Mouse (Mus musculus) layer of hippocampus, postnatal 36 days (tissue): ENCODE data around the gene Vsig10. TPM values are rescaled to one million over a fixed set of nuclear protein-coding genes. Genes with fewer than 3 reads are reported as not detected.
"Not testable (repeated sequence)": the region's sequence is repeated elsewhere in the genome, so short reads cannot be mapped to it uniquely, and the experiment has no call there.

ENCODE experiments used
- DNase-seq, 2 experiments: peaks; one replicate each; pipeline ENCODE4 v3.0.0; 2022
- total RNA-seq, 2 experiments: library from RNA; stranded (reverse); gene quantifications; 2 replicates each; pipeline ENCODE4 v1.2.3; 2021

Vsig10 gene
- total RNA-seq, 2 experiments from 2014 or later = 1.9 to 2.6 TPM

DNA sequence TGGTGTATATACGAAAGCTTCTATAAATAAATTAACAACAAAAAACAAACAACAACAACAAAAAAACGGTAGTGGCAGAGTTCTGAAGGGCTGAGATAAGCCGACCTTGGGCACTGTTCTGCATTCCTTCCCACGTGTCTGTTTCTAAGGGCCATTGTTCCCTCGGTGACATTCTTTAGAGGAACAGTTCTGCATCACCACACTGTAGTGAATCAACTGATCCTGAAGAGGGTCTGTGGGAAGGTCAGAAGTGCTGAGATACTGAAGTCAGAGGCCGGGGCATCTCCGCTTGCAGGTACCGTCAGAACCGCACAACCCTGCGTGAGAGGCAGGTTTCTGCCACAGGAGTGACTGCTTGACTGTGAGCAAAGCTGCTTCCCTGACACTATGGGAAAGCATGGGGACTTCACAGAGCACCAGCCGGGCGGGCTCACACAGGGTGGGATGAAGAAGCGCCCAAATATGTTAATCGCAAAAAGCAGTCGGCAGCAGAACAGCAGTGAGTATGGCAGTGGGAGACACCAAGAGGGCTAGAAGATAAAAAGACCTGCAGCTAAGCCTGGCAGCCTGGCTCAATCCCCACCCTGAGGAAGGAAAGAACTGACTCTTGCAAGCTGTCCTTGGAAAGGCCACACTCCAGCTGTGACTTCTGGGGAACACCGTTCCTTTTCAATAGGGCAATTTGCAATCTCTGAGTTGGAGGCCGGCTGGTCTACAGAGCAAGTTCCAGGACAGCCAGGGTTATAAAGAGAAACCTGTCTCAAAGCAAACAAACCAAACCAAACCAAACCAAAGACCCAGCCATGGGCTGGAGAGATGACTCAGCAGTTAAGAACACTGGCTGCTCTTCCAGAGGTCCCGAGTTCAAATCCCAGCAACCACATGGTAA lies 14.9 kb upstream of the Vsig10 start:
- no peak for DNase-seq

DNA sequence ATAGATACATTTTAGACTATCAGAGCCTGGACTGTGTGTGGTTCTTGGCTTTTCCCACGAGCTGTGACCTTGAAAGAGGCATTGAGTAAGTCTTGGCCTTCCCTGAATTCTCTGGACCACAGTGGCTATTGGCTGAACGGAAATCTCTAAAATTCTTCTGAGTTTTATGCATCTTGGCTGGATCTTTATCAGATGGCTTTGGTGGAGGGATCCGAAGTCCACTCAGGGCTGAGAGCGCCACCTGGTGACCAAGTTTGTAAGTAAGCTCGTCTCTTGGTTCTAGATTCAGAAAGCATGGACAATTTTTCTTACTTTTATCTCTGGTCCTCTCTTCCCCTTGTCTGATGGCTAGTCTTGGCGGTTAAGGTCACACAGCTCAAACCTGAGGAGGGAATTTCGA lies 13.9 kb upstream of the Vsig10 start:
- peak; percentile 50 to 54 for DNase-seq

DNA sequence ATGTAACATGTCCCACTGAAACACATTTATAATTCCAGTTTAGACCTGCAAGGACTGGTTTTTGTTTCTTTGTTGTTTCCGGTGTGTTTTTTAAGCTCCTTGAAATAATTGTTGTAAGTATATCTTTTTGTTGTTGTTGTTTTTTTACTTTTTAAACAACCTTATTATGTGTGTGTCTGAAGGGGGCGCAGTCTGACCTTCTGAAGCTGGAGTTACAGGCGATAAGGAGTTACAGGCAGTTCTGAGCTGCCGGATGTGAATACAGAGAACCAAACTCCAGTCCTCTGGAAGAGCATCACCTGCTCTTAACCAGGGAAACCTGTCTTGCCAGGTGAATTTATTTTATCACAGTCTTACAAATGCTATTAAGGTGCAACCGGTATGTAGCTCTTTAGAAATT lies 13.1 kb upstream of the Vsig10 start:
- no peak for DNase-seq

DNA sequence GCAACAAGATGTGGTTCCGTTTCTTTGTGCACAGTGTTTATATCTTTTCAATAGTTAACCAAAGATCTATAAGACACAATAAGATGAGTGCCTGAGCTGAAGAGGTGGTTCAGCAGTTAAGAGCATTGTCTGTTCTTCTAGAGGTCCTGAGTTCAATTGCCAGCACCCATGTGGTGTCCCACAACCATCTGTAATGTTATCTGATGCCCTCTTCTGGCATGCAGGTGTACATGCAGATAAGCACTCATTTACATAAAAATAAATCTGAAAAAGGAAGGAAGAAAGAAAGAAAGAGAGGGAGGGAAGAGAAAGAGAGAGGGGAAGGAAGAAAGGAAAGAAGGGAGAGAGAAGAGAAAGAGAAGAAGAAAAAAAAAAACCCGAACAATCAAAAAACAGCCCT lies 12.1 kb upstream of the Vsig10 start:
- no peak for DNase-seq

DNA sequence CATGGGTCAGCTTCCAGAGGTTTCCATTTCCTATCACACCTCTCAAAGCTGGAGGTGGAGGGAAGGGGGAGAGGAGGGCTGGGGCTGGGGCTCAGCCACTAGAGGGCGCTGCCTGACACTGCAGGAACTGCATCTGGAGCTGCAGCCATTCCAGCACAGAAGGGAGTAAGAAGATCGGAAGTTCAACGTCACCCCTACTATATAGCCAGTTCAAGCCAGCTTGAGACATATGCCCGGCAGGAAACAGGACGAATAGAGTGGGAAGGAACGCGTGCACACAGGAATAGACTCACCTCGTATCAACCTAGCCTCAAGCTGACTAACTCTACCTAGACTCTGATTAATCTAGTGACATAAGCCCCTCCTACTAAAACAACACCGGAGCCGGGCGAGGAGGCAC lies 11.2 kb upstream of the Vsig10 start:
- peak; percentile 35 to 41 for DNase-seq

DNA sequence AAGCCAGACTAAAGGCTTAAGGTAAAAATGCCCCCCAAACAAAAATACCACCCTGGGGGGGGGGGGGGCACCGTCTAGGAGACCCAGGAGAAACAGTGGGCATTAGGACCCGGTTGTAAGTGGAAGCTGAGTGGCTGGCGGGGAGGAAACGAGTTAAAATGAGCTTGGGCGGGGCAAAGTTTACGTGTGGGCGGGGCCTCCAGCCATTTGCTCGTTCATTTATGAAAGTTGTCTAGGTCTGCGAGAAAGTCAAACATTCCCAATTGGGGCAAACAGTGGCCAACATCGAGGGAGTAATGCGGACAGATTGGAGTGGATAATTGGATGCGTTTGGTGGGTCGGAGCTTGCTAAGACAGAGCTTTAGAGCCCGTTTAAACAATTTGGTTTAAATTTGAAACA lies 5.5 kb upstream of the Vsig10 start:
- DNase-seq = no peak

DNA sequence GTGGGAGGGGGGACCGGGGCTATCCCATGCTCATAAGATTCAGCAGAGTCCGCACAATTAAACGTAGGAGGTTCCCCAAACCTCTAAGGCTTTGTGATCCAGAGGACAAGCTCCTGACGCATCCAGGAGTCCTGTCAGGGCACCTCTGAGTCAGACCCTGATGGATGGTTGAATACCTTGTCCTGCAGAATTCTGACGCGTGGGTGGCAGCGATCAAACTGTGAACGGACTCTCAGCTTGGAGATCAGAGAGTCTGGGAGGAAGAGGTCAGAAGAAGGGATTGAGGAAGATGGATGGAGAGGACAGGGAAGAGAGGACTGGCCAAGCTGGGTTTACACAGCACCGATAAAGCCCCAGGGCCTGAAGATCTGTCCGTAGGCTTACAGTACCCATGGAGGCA lies 5.0 kb upstream of the Vsig10 start:
- DNase-seq = no peak

DNA sequence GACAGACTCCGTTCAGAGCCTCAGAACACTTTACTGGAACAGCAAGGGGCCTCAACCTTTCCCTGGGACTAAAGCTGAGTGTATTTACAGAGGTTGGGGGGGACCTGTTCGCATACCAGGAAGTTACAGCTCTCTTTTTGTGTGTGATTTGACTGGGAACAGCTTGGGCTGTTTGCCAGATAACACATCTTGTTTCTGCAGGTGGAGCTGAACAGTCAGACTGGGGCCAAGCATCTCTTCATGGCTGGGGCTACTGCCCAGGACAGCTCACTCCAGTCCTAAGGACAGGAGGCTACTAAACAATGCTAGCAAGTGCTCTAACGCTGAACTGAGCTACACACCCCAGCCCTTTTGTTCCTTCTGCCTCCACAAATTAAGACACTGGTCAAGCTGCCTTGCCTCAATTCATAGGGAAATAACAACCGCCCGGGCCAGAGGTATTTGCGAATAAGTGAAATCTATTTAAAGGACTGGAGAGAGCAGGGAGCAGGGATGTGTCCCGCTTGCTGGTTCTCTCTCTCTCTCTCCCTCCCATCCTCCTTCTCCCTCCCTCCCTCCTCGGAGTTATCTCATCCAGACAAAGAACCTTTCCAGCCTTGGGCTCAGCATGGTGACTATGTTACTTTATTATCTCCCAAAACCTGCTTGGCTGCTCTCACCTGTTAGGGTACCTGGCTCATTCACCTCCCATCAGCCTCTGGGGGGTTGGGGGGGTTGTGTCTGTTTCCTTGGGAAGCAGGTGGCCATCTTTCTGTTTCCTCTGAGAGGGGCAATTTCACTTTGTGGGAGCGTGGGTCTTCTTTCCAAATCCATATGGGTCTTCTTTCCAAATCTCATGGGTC lies 4.1 kb upstream of the Vsig10 start:
- no peak for DNase-seq

DNA sequence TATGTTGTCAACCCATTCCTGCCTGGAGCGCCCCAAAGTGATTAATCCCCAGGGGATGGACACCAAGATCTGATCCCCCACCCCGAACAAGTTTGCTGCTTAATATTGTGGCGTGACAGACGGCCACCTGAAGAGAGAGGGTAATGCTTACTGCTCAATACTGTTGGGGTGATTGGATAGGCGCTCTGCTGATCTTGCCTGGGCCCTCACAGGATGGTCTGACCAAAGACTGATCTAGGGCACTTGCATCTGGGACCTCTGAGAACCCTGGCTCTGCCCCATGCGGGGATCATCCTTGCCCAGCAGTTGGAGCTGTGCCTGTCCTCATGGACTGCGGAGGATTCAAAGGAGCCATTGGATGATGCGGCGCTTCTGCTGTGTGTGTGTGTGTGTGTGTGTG lies 4.9 kb downstream of the Vsig10 start:
- no peak for DNase-seq

DNA sequence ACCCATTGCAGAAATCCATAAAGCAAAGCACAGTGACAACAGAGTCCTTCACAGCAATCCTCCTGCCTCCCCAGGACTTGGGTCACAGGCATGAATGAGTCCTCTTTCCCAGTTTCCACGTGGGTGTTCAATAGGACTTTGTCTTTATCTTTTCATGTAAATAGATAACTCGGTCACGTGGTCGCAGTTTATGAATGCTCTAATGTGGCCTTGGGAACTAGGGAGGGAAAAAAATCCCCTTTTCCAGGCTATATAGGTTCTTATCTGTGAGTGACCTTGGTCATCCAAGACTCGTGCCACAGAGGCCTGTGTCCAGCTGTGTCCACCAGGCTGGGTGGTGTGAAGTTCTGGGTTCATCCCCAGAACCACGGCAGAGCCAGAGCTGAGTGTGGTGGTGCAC lies 7.5 kb downstream of the Vsig10 start:
- no peak for DNase-seq

DNA sequence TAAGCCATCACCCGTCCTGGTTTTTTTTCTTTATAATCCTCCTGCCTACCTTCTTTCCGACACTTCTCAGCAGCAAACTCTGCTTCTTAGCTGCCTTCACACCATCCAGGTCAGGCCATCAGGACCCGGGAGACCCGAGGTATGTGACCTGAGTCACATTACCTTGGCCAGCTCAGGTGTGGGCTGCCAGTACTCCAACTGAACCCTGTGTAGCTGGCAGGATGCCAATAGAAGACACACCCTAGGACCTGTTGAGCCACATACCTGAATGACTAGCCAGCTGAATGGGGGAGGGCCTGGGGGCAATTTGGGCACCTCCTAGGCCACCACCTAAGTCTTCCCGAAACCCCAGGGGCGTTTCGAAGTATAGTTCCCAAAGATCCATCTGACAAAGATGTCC lies 11.6 kb downstream of the Vsig10 start:
- no peak for DNase-seq

DNA sequence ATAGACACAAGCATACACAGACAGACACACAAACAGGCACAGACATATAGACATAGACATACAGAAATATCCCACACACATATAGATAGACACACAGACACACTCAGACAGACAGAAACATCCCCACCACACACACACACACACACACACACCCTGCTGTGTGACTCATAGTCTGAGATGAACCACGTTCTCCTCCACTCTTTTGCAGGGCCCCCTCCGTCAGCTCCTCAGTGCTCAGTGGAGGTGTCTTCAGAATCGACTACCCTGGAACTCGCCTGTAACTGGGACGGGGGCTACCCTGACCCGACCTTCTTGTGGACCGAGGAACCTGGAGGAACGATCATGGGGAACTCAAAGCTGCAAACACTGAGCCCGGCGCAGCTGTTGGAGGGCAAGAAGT lies 19.1 kb downstream of the Vsig10 start:
- DNase-seq = no peak

DNA sequence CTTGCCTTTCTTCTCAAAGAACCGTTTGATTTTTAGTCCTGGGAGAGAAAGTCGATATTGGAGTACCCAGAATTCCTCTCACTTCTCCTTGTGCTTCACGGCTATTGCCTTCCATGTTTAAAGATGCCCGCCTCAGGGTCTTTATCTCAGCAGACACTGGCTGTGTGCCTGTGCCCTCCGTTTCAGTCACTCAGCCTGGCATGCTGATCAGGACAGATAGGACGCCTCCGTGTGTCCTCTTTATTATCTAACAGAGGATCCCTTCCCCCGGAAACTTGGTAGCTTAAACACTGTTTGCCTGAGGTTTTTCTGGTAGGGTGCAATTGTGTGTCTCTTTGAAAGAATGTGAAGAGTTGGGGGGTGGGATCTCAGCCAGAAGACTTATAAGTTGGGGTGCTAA lies 19.6 kb downstream of the Vsig10 start:
- DNase-seq = no peak

DNA sequence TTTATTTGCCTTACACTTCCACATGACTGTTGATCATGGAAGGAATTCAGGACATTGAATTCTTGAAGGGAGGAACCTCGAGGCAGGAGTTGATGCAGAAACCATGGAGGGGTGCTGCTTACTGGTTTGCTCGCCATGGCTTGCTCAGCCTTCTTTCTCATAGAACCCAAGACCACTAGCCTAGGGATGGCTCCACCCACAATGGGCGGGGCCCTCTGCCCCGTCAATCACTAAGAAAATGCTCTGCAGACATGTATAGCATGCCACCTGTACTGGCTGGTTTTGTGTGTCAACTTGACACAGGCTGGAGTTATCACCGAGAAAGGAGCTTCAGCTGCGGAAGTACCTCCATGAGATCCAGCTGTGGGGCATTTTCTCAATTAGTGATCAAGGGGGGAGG lies 21.2 kb downstream of the Vsig10 start:
- no peak for DNase-seq

DNA sequence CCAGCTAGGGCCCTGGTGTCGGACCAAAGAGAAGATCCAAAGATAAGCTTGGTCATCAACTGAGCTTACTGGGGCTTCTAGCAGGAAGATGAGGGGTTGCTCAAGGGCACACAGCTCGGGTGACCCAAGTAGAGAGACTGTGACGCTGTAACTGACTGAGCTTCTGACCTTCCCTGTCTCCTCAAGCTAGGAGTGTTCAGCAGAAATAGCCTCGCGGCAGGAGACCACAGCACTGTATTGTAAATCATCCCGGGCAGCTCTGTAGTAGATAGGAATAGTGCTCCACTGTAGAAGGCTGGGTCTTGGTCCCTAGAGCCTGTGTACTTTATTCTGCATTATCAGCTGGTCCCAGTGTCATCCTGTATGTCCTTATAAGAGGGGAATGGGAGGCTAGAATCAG lies 23.0 kb downstream of the Vsig10 start:
- no peak for DNase-seq

DNA sequence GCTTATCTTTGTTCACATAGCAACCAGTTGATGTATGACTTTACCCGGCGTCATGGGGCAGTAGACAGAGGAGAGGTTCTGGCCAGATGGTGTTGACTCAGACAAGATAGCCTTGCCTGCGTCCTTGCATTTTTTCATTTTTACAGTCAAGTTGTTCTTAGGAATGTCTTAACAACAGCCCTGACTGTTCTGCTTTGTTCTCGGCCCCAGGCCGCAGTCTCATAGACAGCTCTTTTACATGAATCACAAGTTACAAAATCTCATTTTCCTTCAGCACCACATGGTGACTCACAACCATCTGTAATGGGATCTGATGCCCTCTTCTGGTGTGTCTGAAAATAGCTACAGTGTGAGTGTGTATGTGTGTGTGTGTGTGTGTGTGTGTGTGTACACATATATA lies 25.6 kb downstream of the Vsig10 start:
- not testable (repeated sequence) for DNase-seq

DNA sequence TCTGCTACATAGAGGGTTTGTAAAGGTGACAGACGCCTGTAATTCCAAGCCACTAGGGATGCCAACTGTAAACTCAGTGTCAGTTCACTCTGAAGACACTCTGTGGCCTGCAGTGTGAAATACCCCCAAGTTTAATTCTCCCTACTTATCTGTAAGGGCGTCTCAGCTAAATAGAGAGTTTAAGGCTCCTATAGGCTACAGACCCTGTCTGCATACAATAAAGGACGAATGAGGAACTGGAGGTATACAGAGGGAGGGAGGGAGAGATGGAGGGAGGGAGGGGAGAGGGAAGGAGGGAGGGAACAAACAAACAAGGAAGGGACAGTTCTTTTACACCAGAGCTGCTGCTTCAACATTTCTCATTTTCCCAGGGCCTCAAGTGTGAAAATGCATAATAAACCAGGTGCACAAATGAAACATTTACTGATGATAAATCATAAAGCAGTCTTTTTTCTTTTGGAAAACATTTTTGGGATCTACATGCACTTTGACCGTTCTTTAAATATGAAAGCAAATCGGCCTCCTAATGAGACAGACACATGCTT lies 26.6 kb downstream of the Vsig10 start:
- no peak for DNase-seq

DNA sequence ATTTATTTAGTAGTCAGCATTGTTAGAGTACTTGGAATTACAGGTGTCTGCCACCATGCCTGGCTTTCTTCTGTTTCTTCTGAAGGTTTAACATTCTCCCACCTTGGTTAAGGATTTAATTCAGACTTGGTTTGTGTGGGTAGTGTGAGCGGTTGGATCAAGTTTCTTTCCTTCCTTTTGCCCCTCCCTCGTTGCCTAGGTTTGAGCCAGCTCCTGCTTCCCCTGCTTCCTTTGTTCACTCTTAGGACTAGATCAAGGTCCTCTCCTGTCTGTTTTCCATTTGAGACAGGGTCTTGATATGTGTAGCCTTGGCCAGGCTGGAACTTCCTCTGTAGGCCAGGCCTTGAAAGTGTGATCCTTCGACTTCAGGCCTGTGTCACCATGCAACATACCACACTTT lies 27.4 kb downstream of the Vsig10 start:
- DNase-seq = no peak

DNA sequence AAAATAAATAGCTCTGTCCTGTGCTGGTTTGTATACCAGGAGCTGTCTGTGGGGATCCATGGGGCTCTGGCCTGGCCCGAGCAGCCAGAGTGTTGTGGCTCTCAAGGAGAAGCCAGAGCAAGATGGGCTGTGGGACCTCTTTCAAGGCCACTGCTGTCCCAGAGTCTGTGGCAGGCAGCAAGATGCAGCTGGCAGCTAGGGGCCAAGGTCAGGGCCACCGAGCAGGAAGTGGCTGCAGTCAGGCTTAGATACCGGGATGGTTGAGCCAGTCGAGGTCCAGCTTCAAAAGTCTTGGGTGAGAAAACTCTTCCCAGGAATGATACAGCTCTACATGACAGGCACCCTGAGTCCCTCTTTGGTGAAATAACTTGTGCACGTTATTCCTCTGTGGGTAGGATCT lies 28.1 kb downstream of the Vsig10 start:
- DNase-seq = no peak

DNA sequence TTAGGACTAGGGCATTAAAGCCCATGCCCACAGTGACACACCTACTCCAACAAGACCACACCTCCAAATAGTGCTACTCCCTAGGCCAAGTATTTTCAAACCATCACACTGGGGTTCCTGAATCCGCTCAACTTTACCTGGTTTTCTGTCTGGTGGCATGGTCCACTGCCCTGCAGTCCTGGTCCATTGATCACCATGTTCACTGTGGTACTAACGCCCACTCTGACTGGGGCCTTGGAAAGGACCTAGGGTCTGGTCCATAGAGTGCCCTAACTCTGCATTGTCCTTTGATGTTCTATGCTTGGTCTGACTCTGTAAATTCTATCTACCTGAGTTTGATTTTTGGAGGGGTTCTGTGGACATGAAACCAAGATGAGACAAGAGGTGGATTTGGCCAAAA lies 29.0 kb downstream of the Vsig10 start:
- no peak for DNase-seq

DNA sequence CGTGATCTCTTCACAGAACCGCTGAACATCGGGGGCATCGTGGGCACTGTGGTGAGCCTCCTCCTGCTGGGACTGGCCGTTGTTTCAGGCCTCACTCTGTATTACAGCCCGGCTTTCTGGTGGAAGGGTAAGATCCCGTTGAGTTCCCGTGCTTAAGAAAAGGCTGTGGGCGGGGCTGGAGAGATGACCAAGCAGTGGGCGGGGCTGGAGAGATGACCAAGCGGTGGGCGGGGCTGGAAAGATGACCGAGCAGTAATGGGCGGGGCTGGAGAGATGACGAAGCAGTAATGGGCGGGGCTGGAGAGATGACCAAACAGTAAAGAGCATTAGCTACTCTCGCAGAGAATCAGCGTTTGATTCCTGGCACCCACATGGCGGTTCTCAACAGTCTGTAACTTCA lies 29.4 kb downstream of the Vsig10 start:
- DNase-seq = peak in 1 of 2 experiments; percentile 27

DNA sequence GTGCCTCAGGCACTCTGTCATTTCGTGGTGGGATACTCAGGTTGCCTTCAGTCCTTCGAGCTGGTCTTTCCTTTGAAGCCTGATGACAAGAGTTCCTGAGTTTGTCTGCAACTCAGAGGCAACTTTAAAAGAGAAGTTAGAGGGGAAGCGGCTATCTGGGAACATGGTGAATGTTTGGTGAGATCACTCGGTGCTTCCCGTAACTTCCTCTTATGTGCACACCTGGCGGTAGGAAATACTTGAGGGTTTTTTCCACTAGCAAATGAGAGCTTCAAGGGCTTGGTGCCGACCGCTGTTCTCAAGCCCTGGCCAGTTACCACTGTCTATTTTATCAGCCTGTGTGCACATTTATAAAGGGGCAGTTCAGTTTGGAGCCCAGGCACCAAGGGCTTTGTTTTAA lies 35.2 kb downstream of the Vsig10 start:
- no peak for DNase-seq

DNA sequence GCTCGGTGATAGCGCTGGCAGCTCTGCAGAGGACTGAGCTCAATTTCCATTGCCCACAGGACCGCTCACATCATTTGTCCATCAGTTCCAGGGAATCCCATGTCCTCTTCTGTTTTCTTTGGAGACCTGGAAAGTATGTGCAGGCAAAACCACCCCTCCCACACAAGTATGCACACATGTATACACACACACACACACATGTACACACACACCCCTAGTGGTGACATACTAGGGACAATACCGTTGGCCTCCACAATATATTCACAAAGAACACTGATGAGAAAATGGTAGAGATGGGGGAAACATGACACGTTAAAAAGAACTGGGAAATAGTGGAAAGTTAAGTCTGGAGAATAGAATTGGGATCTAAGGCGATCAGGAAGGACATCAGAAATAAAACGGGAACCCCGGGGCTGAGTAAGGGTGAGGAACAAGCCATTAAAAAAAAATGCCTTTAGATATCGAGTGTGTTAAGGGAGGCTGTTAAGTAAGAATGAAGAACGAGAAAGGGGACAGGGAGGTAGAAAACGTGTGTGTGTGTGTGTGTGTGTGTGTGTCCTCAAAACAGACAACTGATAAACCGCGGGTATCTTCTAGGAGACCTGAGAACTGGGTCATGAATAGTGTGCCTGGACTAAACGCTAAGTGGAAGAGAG lies 36.9 kb downstream of the Vsig10 start:
- no peak for DNase-seq
